Mouse (Mus musculus): ENCODE data around the gene Ramp1. TPM values are rescaled to one million over a fixed set of nuclear protein-coding genes. Genes with fewer than 3 reads are reported as not detected.

Ramp1 gene
- total RNA-seq (2021) = 10 to 100 TPM; 57.2 to 61.5 TPM
- long read RNA-seq, experiment 1, transcript Ramp1-201 (3 exons, 2,325 nt) = major isoform, 64 of 69 reads
- long read RNA-seq, experiment 1, partial matches to known transcripts = 4 of 69 reads
- long read RNA-seq, experiment 1, other reads (novel, unspliced or antisense) = 1 of 69 reads
- long read RNA-seq, experiment 2, transcript Ramp1-201 (3 exons, 2,325 nt) = major isoform, 106 of 114 reads
- long read RNA-seq, experiment 2, partial matches to known transcripts = 7 of 114 reads
- long read RNA-seq, experiment 2, other reads (novel, unspliced or antisense) = 0 of 114 reads

GRCm38 (mm10) chr1:91179533-91180173 lies at the start of gene Ramp1:
TSS of gene Ramp1 (plus strand) at chr1:91179822.
- H3K4me3 ChIP-seq = peak within 1 kb of the TSS; percentile 72
- H3K27ac ChIP-seq = peak within 1 kb of the TSS; percentile 97
- DNase-seq (ENCODE audit: low spot score in 2 of 2) = peak; percentile 41 to 64
- no peak for TF ChIP-seq CTCF (conservative IDR thresholded peaks at IDR 0.05)

GRCm38 (mm10) chr1:91137036-91137435 lies 42.6 kb upstream of the Ramp1 start:
- Histone ChIP-seq H3K27ac (no peak overlapping the region), H3K4me3 (no peak overlapping the region)
- no peak for DNase-seq (ENCODE audit: low spot score in 2 of 2)
- no peak for TF ChIP-seq CTCF (conservative IDR thresholded peaks at IDR 0.05)

GRCm38 (mm10) chr1:91144813-91145212 lies 34.8 kb upstream of the Ramp1 start, which contains the start of gene Rbm44:
TSS of gene Rbm44 (plus strand) at chr1:91145089.
- H3K4me3 ChIP-seq = no peak within 1 kb of the TSS
- no peak within 1 kb of the TSS for H3K27ac ChIP-seq
- DNase-seq (ENCODE audit: low spot score in 2 of 2) = no peak
- TF ChIP-seq CTCF (conservative IDR thresholded peaks at IDR 0.05) = no peak

- no peak overlapping the region for H3K27ac ChIP-seq
- no peak overlapping the region for H3K4me3 ChIP-seq
- no peak for DNase-seq (ENCODE audit: low spot score in 2 of 2)
- TF ChIP-seq CTCF (conservative IDR thresholded peaks at IDR 0.05) = no peak
These were observed 28.1 kb upstream of the Ramp1 start for GRCm38 (mm10) chr1:91151509-91151908.

- Histone ChIP-seq H3K27ac (no peak overlapping the region), H3K4me3 (no peak overlapping the region)
- no peak for TF ChIP-seq CTCF (conservative IDR thresholded peaks at IDR 0.05)
- no peak for DNase-seq (ENCODE audit: low spot score in 2 of 2)
These were observed 12.8 kb upstream of the Ramp1 start for GRCm38 (mm10) chr1:91166798-91167197.

- no peak for DNase-seq (ENCODE audit: low spot score in 2 of 2)
- Histone ChIP-seq H3K4me3 (no peak overlapping the region), H3K27ac (no peak overlapping the region)
- no peak for TF ChIP-seq CTCF (conservative IDR thresholded peaks at IDR 0.05)
These were observed 10.5 kb upstream of the Ramp1 start for GRCm38 (mm10) chr1:91169157-91169556.

GRCm38 (mm10) chr1:91174796-91175195 lies 4.8 kb upstream of the Ramp1 start:
- no peak overlapping the region for H3K27ac ChIP-seq
- no peak overlapping the region for H3K4me3 ChIP-seq
- TF ChIP-seq CTCF (conservative IDR thresholded peaks at IDR 0.05) = no peak

GRCm38 (mm10) chr1:91176026-91176425 lies 3.6 kb upstream of the Ramp1 start:
- Histone ChIP-seq H3K27ac (no peak overlapping the region), H3K4me3 (no peak overlapping the region)
- DNase-seq (ENCODE audit: low spot score in 2 of 2) = no peak
- TF ChIP-seq CTCF (conservative IDR thresholded peaks at IDR 0.05) = no peak

More at GRCm38 (mm10) chr1:91174796-91175195, 4.8 kb upstream of the Ramp1 start:
- no peak for DNase-seq (ENCODE audit: low spot score in 2 of 2)

- no peak overlapping the region for H3K27ac ChIP-seq
- DNase-seq (ENCODE audit: low spot score in 2 of 2) = no peak
- no peak for TF ChIP-seq CTCF (conservative IDR thresholded peaks at IDR 0.05)
- H3K4me3 ChIP-seq = no peak overlapping the region
These were observed 2.8 kb upstream of the Ramp1 start for GRCm38 (mm10) chr1:91176871-91177270.

- peak; percentile 94 for TF ChIP-seq CTCF (conservative IDR thresholded peaks at IDR 0.05)
- Histone ChIP-seq H3K4me3 (peak overlapping the region; percentile 72), H3K27ac (peak overlapping the region; percentile 97)
- peak; percentile 80 to 81 for DNase-seq (ENCODE audit: low spot score in 2 of 2)
These were observed 536 bp upstream of the Ramp1 start for GRCm38 (mm10) chr1:91179086-91179485.

GRCm38 (mm10) chr1:91180174-91180565 lies 548 bp downstream of the Ramp1 start:
- DNase-seq (ENCODE audit: low spot score in 2 of 2) = no peak
- TF ChIP-seq CTCF (conservative IDR thresholded peaks at IDR 0.05) = no peak
- H3K27ac ChIP-seq = peak overlapping the region; percentile 97
- peak overlapping the region; percentile 72 for H3K4me3 ChIP-seq

GRCm38 (mm10) chr1:91180723-91181122 lies 1.1 kb downstream of the Ramp1 start:
- no peak for TF ChIP-seq CTCF (conservative IDR thresholded peaks at IDR 0.05)
- Histone ChIP-seq H3K27ac (peak overlapping the region; percentile 97), H3K4me3 (peak overlapping the region; percentile 72)
- DNase-seq (ENCODE audit: low spot score in 2 of 2) = no peak

- peak overlapping the region; percentile 97 for H3K27ac ChIP-seq
- TF ChIP-seq CTCF (conservative IDR thresholded peaks at IDR 0.05) = no peak
- no peak for DNase-seq (ENCODE audit: low spot score in 2 of 2)
- H3K4me3 ChIP-seq = peak overlapping the region; percentile 72
These were observed 1.6 kb downstream of the Ramp1 start for GRCm38 (mm10) chr1:91181261-91181660.

All from layer of hippocampus, adult 2 months (tissue).